Mouse (Mus musculus) lung, embryonic 15.5 days (tissue): ENCODE measurements around the gene Nono. TPM values are rescaled to one million over a fixed set of nuclear protein-coding genes. Genes with fewer than 3 reads are reported as not detected.
A peak's percentile ranks its signal among the peaks of the same experiment; 100 is the strongest.

Experiments
- ATAC-seq: fragments of 200-750 bp; cut with Nextera tagmentation; 2 replicates; pipeline ENCODE4 v1.8.0; 2017; ENCODE audit warnings: moderate number of reproducible peaks, borderline replicate concordance; ENCODE audit not compliant: low FRiP score, low TSS enrichment; ENCODE audit errors: extremely low read depth
- H3K27ac ChIP-seq: fragments of 300-500 bp; sonication (generic); 2 replicates; pipeline ENCODE4 v1.5.1; 2015; ENCODE audit warnings: moderate library complexity, mild to moderate bottlenecking, inconsistent platforms
- H3K27me3 ChIP-seq: fragments of 300-500 bp; sonication (generic); 2 replicates; pipeline ENCODE4 v1.6.1; 2015; ENCODE audit warnings: inconsistent platforms
- H3K36me3 ChIP-seq: fragments of 300-500 bp; sonication (generic); 2 replicates; pipeline ENCODE4 v1.6.1; 2015; ENCODE audit warnings: inconsistent platforms
- H3K4me1 ChIP-seq: fragments of 300-500 bp; sonication (generic); 2 replicates; pipeline ENCODE4 v1.6.1; 2015; ENCODE audit warnings: inconsistent platforms
- H3K4me2 ChIP-seq: fragments of 300-500 bp; sonication (generic); 2 replicates; pipeline ENCODE4 v1.6.1; 2015; ENCODE audit warnings: inconsistent platforms, mild to moderate bottlenecking, moderate library complexity
- H3K4me3 ChIP-seq: fragments of 300-500 bp; sonication (generic); 2 replicates; pipeline ENCODE4 v1.5.1; 2015; ENCODE audit warnings: mild to moderate bottlenecking, inconsistent platforms
- H3K9ac ChIP-seq: fragments of 300-500 bp; sonication (generic); 2 replicates; pipeline ENCODE4 v1.6.1; 2015; ENCODE audit warnings: inconsistent platforms
- H3K9me3 ChIP-seq: fragments of 300-500 bp; sonication (generic); 2 replicates; pipeline ENCODE4 v1.6.1; 2016; ENCODE audit warnings: inconsistent platforms
- WGBS: fragments of 180-500 bp; shearing (Covaris S2); methylation state at CpG from one replicate; pipeline ENCODE4 v1.1.7; 2015; 5-methylcytosine and 5-hydroxymethylcytosine counted together
- polyA plus RNA-seq: library from polyadenylated mRNA; unstranded; fragments of >200 nt; fragmentation: Nextera tagmentation; extraction: Ambion mirVana; gene quantifications from 2 replicates; pipeline ENCODE4 v1.2.1, GENCODE M21; 2015

Nono gene
- polyA plus RNA-seq: 433 and 440 TPM in 2 replicates

DNA sequence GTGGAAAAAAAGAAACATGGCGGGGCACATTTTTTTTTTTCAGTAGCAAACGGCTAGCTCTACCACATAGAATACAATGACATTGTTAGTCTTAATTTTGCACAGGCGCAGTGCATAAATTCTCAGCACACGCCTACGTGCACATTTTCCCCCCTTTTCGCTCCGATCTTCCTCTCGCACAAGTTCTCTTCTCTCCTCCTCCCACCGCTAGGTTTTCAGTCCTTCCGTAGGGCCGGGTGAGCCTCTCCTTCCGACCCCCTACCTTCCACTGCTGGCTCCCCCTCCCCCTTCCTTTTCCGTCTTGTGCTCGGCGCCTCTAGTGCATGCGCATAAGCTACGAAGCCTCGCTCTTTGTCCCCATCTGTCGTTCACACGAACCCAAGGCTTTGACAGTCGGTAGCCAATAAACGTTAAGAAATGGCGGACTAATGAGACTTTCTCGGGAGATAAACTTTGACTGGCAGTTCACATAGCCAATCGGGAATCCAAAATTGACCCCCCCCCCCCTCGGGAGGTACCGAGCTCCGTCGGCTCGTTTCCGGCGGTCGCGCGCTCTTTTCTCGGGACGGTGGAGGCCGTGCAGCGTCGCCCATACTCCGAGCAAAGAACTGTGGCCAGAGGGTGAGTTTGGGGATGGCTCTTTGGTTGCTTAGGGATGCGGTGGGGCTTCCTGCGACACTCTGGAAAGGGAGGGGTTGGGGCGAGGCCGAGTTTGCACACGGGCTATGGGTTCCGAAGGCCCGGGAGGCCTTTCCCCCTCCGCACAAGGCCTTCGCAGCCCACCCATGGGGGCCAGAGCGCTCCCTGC, at the start of gene Nono:
TSS of gene Nono (plus strand) at position 177 of the 808 bp plus-strand sequence.
- Histone ChIP-seq H3K36me3 (peaks cover 10% of the 10 kb centered on the region; the same call in 1 of the 2 replicates), H3K4me2 (peak within 1 kb of the TSS; percentile 48), H3K27me3 (no peaks in the 10 kb centered on the region), H3K27ac (peak within 1 kb of the TSS; percentile 93), H3K9me3 (no peaks in the 10 kb centered on the region), H3K4me1 (no peaks in the 10 kb centered on the region), H3K9ac (peak within 1 kb of the TSS; percentile 82), H3K4me3 (peak within 1 kb of the TSS; percentile 61)
- ATAC-seq: peak; percentile 95
- WGBS: 19% methylated on average over 51 of the region's 51 CpGs

DNA sequence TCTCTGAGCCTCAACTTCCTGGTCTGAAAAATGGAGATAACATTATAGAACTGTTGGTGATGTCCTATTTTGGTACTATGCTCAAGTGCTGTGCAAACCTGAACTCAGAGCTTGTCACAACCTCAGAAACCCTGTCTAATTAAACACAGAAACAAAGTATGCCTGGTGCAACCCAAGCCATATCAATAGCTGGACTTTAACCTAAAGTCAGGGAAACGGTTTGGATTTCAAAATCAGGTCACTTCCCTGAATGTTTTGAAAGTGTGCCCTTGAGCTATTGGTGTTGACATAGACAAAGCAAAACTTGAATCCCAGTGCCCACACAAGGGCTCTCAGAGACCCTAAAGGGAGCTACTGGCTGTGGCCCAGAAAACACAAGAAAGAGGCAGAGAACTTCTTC, 49.4 kb upstream of the Nono start:
- Histone ChIP-seq H3K27me3 (peaks cover 31% of the 10 kb centered on the region), H3K4me2 (no peak overlapping the region), H3K36me3 (no peaks in the 10 kb centered on the region), H3K9me3 (no peaks in the 10 kb centered on the region), H3K4me1 (no peaks in the 10 kb centered on the region), H3K4me3 (no peak overlapping the region), H3K27ac (no peak overlapping the region), H3K9ac (no peak overlapping the region)
- 51% methylated on average over 1 of the region's 1 CpGs for WGBS
- ATAC-seq: no peak

DNA sequence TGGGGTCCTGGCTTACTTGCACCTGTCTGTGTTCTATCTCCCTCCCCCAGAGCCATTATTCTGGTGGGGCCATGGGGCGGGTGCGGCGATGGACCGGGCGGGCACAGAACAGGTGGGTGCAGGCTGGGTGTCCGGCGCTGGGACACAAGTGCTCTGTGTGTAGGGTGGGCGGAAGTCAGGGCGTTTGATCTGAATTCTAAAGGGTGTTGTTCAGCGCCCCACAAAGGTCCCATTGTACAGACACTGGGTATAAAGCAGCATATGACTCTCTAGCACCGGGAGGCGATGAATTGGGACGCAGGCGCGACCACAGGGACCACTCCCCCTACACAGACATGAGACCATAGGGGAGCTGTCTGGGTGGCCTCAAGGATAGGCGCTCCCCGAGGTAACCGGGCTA, 45.7 kb upstream of the Nono start:
- no peak overlapping the region for H3K4me3 ChIP-seq
- no peaks in the 10 kb centered on the region for H3K9me3 ChIP-seq
- no peak overlapping the region for H3K9ac ChIP-seq
- peak; percentile 52; the same call in 1 of the 2 replicates for ATAC-seq
- no peaks in the 10 kb centered on the region for H3K4me1 ChIP-seq
- H3K27me3 ChIP-seq: peaks cover 49% of the 10 kb centered on the region
- 30% methylated on average over 18 of the region's 18 CpGs for WGBS
- H3K4me2 ChIP-seq: no peak overlapping the region
- no peak overlapping the region for H3K27ac ChIP-seq
- H3K36me3 ChIP-seq: no peaks in the 10 kb centered on the region

DNA sequence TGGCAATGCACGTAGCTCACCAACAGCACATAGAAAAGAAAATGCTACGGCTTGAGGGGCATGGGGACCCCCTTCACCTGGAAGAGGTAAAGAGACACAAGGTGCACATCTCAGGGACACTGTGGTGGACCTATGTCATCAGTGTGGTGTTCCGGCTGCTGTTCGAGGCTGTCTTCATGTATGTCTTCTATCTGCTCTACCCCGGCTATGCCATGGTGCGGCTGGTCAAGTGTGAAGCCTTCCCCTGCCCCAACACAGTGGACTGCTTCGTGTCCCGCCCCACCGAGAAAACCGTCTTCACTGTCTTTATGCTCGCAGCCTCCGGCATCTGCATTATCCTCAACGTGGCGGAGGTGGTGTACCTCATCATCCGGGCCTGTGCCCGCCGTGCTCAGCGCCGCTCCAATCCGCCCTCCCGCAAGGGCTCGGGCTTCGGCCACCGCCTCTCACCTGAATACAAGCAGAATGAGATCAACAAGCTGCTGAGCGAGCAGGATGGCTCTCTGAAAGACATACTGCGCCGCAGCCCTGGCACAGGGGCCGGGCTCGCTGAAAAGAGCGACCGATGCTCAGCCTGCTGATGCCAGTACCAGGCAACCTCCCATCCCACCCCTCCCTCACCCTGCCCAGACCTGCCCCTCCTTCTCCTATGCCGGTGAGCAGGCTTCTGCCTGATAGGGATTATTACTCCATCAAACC, 44.5 kb upstream of the Nono start:
- H3K27me3 ChIP-seq: peaks cover 47% of the 10 kb centered on the region

DNA sequence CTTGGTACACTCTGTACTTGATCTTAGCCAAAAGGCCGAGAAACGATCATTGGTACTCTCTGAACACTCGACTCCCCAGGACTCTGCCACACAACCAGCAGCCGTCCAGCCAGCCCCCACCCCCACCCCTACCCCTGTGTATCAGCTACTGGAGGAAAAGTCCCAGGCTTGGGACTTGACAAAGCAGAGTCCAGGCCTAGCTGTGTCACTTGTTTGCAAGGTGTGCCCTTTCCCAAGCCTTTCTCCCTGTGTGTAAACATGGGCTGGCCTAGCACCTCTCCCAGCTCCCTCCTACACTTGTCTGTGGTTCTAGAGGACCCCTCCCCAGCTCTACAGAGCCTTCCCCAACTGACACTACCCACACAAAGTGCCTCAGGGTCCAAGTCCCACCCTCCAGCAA, 42.9 kb upstream of the Nono start:
- 32% methylated on average over 4 of the region's 4 CpGs for WGBS
- Histone ChIP-seq H3K27me3 (peaks cover 40% of the 10 kb centered on the region), H3K9ac (no peak overlapping the region)

More for the DNA sequence above, 44.5 kb upstream of the Nono start:
- H3K4me3 ChIP-seq: no peak overlapping the region
- no peaks in the 10 kb centered on the region for H3K9me3 ChIP-seq
- H3K27ac ChIP-seq: no peak overlapping the region
- 20% methylated on average over 29 of the region's 32 CpGs for WGBS
- ATAC-seq: no peak
- H3K36me3 ChIP-seq: no peaks in the 10 kb centered on the region
- H3K4me2 ChIP-seq: peak overlapping the region; percentile 34; the same call in 1 of the 2 replicates
- H3K4me1 ChIP-seq: no peaks in the 10 kb centered on the region
- no peak overlapping the region for H3K9ac ChIP-seq

DNA sequence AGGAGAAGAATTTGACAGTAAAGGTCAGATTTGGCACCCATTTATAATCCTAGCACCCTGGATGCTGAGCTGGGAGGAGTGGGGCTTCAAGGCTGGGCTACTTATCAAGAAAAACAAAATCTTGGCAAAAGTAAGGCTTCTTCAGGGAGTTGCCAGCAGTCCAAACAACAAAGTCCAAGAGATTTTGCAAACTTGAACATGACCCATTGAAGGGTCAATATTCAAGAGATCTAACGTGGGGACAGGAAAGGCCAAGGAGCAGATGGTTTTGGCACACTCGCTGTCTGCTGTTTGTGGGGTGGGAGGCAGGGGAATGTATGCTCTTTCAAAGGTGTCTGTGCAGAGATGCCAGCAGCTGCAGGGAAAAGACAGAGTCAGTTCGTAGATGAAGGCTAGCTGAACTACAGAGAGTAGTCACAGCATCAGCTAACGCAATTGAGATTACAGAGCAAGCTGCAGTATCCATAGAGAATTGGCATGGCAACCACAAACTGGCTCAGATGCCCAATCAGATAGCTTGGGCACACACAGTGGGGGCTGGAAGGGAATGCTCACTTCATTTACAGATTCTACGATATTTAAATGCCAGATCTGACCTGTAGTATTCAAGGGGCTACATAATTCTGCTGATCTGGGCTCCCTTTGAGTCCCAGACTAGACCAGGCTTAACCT, 40.1 kb upstream of the Nono start:
- ATAC-seq: no peak
- peaks cover 26% of the 10 kb centered on the region for H3K27me3 ChIP-seq
- 58% methylated on average over 5 of the region's 5 CpGs for WGBS

More for the DNA sequence above, 42.9 kb upstream of the Nono start:
- no peak for ATAC-seq
- H3K4me3 ChIP-seq: no peak overlapping the region
- H3K9me3 ChIP-seq: no peaks in the 10 kb centered on the region
- H3K36me3 ChIP-seq: no peaks in the 10 kb centered on the region
- H3K27ac ChIP-seq: no peak overlapping the region
- no peak overlapping the region for H3K4me2 ChIP-seq
- H3K4me1 ChIP-seq: no peaks in the 10 kb centered on the region

DNA sequence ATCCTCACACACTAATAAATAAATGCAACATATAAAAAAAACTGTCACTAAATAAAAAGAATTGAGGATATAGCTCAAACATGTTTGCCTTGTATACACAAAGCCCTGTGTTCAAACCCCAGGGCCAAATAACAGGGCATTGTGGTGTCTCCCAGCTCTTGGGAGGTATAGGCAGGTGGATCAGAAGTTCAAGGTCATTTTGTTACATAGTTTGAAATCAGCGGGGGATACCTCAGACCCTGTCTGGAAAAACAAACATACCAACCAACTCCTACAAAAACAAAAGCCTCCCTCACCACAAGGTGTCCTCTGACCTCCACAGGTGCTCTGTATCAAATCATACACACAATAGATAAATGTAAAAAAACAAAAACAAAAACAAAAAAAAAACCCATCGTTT, 34.8 kb upstream of the Nono start:
- H3K4me3 ChIP-seq: no peak overlapping the region
- no peak for ATAC-seq
- H3K9me3 ChIP-seq: no peaks in the 10 kb centered on the region
- H3K27ac ChIP-seq: no peak overlapping the region
- H3K9ac ChIP-seq: no peak overlapping the region
- no peaks in the 10 kb centered on the region for H3K4me1 ChIP-seq
- WGBS: 55% methylated on average over 2 of the region's 2 CpGs
- no peaks in the 10 kb centered on the region for H3K36me3 ChIP-seq
- H3K27me3 ChIP-seq: peaks cover 16% of the 10 kb centered on the region; the same call in 1 of the 2 replicates
- no peak overlapping the region for H3K4me2 ChIP-seq

More for the DNA sequence above, 40.1 kb upstream of the Nono start:
- Histone ChIP-seq H3K27ac (no peak overlapping the region), H3K9me3 (no peaks in the 10 kb centered on the region), H3K4me2 (no peak overlapping the region), H3K9ac (no peak overlapping the region), H3K36me3 (no peaks in the 10 kb centered on the region), H3K4me1 (no peaks in the 10 kb centered on the region), H3K4me3 (no peak overlapping the region)

DNA sequence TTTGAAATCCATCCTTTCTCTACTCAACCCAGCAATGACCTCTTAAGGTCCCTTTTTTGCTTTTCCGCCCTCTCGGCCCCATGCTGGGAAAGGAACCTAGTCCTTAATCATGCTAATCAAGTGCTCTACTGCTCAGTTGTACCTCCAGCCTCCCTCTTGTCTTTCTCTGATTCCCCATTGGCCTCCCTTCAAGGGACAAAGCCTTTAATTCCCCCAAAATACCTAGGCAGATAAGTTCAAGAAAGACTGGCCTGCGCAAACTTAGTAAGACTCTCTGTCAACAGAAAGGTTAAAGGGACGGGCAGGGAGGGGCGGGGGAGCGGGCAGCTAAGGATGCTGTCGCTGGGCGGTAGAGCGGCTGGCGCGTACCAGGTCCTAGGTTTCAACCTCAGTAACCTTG, 32.7 kb upstream of the Nono start:
- Histone ChIP-seq H3K4me3 (no peak overlapping the region), H3K9me3 (no peaks in the 10 kb centered on the region), H3K27me3 (peaks cover 16% of the 10 kb centered on the region; the same call in 1 of the 2 replicates), H3K9ac (no peak overlapping the region), H3K36me3 (no peaks in the 10 kb centered on the region), H3K4me2 (no peak overlapping the region), H3K4me1 (no peaks in the 10 kb centered on the region), H3K27ac (no peak overlapping the region)
- 31% methylated on average over 11 of the region's 11 CpGs for WGBS
- no peak for ATAC-seq

DNA sequence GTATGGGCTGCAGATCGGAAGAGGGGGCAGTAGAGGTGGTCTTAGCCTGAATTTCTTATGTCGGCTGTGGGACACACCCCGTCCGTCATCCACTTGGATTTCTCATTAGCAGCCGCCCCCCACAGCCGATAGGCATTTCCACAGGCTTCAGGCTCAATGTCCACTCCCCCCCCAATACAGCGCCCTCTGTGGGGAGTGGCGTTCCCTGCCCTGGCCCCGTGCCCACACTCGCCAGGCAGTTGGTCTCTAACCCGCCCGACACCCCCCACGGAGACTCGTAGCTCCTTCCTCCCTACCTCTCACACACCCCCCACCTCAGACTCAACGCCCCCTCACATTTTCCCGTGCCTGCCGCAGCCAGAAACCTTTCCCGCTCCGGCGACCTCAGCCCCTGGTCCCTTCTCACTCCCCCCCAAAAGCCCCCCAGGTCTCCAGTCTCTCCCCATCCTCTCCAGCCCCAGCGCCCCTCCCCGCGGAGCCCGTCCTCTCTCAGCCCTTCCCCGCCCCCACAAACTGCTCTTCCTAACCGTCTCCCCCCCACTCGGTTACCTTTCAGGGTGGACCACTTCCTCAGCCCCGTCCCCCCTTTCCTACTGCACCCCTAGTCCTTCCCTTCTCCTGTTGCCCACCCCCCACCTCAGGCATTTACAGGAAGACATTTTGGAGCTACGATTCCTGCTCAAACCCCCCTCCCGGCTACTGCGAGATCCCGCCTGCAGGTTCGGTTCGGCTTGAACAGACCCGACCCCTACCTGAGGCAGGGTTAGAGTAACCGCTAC, 10.0 kb upstream of the Nono start:
- Histone ChIP-seq H3K4me2 (peak overlapping the region; percentile 67), H3K9ac (peak overlapping the region; percentile 70), H3K9me3 (no peaks in the 10 kb centered on the region), H3K27ac (peak overlapping the region; percentile 41; the same call in 1 of the 2 replicates), H3K36me3 (no peaks in the 10 kb centered on the region), H3K27me3 (no peaks in the 10 kb centered on the region), H3K4me3 (peak overlapping the region; percentile 61), H3K4me1 (peaks cover 11% of the 10 kb centered on the region)
- 26% methylated on average over 34 of the region's 36 CpGs for WGBS
- ATAC-seq: 0 out of 2 replicates have a peak, but pooled peaks have one; percentile 2

DNA sequence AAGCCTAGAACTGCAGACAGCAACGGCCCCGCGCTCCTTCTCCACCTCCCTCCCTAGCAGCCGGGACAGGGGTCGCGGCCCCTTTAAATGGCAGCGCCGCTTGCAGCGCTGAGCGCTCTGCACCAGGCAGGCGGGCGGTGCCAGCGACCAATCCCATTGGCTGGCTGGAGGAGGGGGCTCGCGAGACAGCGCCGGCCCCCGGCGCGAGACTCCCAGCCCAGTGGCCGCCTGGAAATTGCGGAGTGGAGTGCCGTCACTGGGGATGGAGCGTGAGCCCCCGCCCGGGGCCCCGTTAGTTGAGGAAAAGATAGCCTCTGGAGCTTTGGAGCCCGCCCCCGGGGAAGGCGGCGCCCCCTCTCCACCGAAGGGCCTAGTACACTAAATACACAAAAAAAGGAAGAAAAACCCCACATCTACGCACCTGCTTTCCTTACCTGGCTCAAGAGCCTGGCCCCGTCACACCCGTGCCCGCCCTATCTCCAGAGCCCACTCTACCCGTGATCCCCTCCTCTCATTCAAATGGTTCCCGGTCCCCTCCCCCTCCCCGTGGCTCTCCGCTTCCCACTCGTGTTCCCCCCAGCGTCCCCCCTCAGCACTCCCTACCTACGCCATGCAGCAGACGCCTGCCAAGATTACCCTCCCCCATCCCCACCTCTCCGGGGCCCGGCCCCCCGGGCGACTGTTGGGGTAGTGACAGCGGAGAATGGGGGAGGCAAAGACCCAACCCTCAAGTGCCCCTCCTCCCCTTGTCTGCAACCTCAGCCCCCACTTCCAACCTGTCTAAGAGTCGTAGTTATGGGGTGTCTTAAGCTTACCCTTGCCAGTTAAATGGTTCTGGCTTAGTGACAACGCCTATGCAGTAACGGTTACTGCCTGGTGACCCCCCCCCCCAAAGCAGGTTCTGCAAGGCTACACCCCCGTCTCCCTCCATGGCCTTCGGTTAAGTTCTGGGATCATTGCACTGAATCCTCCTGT, 9.1 kb upstream of the Nono start:
- ATAC-seq: peak; percentile 95
- 17% methylated on average over 43 of the region's 54 CpGs for WGBS

More for the DNA sequence above, 9.1 kb upstream of the Nono start:
- peaks cover 11% of the 10 kb centered on the region for H3K4me1 ChIP-seq
- no peaks in the 10 kb centered on the region for H3K36me3 ChIP-seq
- peak overlapping the region; percentile 77 for H3K27ac ChIP-seq
- H3K4me3 ChIP-seq: peak overlapping the region; percentile 61
- no peaks in the 10 kb centered on the region for H3K27me3 ChIP-seq
- no peaks in the 10 kb centered on the region for H3K9me3 ChIP-seq
- peak overlapping the region; percentile 67 for H3K4me2 ChIP-seq
- H3K9ac ChIP-seq: peak overlapping the region; percentile 70
